Mouse (Mus musculus) spleen, adult 12 weeks (tissue): ENCODE results near the gene Ints5.
"Not testable (repeated sequence)": the region's sequence is repeated elsewhere in the genome, so short reads cannot be mapped to it uniquely, and the experiment has no call there.

ENCODE experiments used
- DNase-seq: peaks from one replicate; pipeline ENCODE4 v3.0.0; 2022; ENCODE audit warnings: low spot score

The Ints5 gene

DNA sequence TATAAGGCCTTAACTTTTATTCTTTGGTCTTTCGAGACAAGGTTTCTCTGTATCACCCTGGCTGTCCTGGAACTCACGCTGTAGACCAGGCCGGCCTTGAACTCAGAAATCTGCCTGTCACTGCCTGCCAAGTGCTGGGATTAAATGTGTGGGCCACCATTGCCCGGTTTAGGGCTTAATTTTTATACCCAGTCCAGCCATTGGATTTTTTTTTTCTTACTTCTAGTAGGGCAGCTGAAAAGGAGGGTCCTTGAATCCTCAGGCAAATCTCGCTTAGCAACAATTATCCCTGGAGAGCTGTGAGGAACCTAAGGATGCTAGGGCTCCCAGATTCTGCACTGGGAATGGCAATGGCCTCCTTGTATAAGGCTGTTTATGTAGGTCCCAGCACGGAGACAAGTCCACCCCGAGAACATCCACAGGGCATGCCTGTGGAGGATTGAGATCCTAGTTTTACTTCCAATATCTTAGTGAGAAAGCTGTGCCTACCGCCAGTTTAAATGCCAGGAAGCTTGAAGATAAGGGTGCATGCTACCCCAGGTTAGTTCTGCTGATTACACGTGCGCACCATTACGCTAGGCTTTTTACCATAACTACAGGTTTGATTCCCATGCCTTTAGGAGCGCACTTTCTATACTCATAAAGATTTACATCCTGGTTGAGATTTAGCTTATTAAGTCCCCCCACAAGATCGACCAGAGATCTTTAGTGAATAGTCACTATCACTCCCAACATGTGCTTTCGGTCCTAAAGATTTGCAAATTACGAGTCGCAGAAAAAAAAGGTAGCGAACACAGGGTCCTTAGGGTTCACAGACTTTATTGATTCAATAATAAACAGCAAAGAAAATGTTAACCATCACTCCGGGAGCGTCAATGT is 5.0 kb upstream of the Ints5 start:
- no peak for DNase-seq

- DNase-seq: peak; percentile 92
Observed at GRCm38 (mm10) chr19:8888511-8889385, 4.1 kb upstream of the Ints5 start, which contains the start of the genes 1810009A15Rik and Gm49416. Gene 1810009A15Rik (plus strand): TSS chr19:8888853. Gene Gm49416 (plus strand): TSS chr19:8888926.

- DNase-seq: no peak
Observed at GRCm38 (mm10) chr19:8895397-8895960, 2.7 kb downstream of the Ints5 start.

DNA sequence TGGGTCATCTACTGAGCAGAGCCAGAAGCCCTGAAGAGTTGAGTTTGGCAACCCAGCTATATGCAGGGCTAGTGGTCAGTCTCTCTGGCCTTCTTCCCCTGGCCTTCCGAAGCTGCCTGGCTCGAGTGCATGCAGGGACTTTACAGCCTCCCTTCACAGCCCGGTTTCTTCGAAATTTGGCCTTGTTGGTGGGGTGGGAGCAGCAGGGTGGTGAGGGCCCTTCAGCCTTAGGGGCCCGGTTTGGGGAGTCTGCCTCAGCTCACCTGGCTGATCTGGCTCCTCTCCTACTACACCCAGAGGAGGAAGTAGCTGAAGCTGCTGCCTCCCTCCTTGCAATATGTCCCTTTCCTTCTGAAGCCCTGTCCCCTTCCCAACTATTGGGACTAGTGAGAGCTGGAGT is 3.4 kb downstream of the Ints5 start:
- DNase-seq: not testable (repeated sequence)

DNA sequence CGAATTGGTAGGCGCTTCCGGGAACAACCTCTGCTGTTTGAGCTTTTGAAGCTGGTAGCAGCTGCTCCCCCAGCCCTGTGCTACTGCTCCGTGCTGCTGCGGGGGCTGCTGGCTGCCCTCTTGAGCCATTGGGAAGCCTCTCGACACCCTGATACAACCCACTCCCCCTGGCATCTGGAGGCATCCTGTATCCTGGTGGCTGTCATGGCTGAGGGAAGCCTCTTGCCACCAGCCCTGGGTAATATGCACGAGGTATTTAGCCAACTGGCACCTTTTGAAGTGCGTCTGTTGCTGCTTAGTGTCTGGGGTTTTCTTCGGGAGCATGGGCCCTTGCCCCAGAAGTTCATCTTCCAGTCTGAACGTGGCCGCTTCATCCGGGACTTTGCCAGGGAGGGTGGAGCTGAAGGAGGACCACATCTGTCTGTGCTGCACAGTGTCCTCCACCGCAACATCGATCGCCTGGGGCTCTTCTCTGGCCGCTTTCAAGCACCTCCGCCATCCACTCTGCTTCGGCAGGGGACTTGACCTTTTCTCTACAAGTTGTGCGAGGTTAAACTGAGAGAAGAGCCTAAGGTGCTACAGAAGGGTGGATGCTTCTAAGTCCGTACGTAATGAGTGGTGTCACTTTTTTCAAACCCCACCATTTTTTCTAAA is 4.5 kb downstream of the Ints5 start:
- not testable (repeated sequence) for DNase-seq

DNA sequence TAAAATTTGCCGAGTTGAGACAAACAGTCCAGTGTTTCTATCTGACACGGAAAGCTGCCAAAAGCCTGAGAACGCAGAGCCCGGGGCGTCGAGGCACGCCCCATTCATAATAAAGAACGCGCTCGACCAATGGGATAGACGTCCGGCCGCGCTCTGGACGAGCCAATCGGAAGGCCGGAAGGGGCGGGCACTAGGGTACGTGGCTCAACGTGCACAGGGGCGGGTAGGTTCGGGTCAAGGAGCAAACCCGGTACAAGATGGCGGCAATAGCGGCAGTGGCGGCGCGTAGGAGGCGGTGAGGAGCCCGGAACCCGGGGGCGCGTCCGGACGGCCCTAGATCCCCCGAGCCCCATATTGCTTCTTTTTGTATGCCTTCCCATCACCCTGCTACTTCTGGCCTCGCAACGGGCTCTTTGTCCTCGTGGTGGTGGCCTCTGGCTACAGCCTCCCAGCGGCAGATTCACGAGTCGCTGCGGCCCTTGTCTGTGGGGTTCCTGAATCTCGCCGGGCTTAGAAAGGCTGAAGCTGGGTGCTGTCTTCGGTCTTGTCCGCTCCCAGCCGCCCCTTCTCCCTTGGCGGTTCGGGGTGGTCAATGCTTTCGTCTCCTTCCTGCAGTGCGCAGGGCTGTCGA is 5.2 kb downstream of the Ints5 start, which contains the start of gene Ganab:
Gene Ganab (plus strand): TSS at position 207 of the 631 bp plus-strand sequence.
- DNase-seq: peak; percentile 91

GRCm38 (mm10) chr19:8898576-8898975 is 5.8 kb downstream of the Ints5 start:
- DNase-seq: no peak

DNA sequence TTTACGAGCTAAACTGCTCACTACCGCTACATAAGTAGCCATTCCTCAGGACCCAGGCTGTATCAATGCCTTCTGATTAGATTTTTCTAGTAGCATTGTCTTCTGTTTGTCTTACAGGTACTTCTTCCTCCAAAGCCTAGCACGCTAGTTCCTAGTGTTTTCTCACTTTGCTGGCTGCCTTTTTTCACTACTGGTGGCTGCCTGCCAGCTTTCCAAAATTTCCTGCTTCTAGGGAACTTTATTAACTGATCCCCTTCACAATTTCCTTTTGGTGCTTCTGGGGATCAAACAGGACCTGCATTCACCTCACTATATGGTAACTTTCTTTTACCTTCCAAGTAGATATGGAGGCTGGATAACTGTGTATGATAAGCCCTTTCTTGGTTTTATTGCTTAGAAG is 6.3 kb downstream of the Ints5 start:
- DNase-seq: no peak

DNA sequence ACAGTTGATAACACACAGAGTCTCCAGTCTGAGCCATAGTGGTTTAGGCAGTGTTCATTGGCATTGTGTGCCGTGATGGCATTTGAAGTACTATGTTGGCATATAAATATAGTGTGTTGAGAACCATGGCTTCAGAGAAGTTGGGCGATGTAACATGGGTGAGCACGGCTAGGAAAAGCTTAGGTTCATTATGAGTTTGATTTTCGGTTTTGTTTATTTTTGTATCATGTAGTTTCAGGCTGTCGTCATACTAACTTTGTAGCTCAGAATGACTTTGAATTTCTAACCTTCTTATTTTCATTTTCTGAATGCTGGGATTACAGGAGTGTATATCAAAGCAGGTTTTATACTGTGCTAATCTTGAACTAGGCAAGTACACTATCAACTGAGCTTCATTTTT is 10.6 kb downstream of the Ints5 start:
- no peak for DNase-seq

DNA sequence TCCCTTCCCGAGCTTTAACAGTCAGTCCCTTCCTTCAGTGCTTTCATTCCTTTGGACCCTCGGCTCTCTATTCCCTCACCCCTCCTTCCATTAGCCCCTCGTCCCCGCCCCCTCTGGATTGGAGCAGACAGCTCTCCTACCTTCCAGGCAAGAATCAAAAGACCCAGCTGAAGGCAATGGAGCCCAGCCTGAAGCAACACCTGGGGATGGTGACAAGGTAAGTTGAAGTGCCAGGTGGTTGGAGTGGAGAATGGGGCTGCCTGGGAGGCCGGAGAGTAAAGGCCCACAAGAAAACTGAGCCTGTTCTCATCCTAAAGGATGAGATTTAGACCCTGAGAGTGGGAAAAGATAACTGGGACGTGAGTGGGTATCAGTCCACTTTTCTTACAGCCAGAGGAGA is 15.7 kb downstream of the Ints5 start:
- no peak for DNase-seq

- no peak for DNase-seq
Observed at GRCm38 (mm10) chr19:8911810-8912209, 19.0 kb downstream of the Ints5 start.

- no peak for DNase-seq
Observed at GRCm38 (mm10) chr19:8914212-8914611, 21.4 kb downstream of the Ints5 start.

DNA sequence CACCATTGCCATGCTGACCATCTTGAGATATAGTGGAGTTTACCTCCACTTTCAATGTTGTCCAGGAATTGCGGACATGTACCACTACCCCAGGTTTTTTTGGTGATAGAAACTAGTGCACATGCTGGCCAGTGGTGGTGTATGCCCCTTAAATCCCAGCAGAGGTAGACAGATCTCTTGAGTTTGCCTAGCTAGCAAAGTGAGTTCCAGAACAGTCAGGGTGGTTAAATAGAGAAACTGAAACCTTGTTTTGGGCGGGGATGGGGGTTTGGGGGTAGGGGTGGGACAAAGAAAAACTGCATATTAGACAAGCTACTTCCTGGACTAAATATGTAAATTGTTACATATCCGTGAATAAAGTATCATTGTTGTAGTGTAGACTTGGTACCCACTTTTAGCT is 26.2 kb downstream of the Ints5 start:
- DNase-seq: no peak

GRCm38 (mm10) chr19:8919684-8920072 is 26.9 kb downstream of the Ints5 start:
- DNase-seq: no peak

DNA sequence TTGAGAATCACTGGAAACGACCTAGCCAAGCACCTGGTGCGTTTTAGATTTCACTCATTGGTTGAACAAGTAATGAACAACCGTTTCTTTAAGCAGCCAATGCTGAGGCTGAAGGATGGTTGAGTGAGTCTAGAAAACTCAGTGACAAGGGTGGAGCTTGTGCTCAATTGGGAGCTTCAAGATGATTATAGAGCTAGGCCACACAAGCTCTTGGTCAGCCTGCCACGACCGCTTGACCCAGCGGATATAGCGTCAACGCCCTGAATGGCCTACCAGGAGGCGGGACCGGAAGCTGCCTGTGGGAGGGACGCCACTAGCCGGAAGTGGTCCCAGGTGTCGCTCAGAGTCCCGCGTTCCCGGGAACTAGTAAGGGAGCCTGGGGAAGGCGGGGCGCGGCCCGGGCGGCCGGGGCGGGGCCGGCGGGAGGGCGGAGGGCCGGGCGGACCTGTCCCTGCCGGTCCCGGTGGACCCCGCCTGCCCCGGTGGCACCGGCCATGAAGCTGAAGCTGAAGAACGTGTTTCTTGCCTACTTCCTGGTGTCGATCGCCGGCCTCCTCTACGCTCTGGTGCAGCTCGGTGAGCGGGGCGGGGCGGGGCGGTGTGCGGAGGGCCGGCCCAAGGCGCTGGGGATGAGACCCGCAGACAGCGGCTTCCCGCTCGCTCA is 27.4 kb downstream of the Ints5 start, which contains the start of gene B3gat3:
Gene B3gat3 (plus strand): TSS at position 302 of the 664 bp plus-strand sequence.
- DNase-seq: peak; percentile 85

DNA sequence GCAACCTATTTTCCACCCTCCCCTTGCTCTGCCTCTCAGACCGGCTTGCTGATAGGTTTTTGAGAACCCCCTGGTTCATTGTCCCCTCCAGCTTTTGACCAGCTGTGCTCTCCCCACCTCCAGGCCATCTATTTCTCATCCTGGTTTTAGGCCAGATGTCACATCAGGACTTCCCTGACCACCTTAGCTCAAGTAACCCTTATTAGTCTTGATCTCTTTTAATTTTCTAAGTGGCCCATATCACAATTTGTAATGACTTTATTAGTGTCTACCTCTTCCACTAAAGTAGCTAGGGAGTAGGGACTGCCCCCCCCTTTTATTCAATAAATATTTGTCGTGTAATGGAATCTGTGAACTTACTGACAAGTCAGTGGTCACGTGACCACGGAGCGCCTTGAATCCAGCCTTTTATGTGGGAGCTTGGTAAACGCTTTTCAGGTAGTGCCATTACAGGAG is 28.1 kb downstream of the Ints5 start:
- DNase-seq: no peak

DNA sequence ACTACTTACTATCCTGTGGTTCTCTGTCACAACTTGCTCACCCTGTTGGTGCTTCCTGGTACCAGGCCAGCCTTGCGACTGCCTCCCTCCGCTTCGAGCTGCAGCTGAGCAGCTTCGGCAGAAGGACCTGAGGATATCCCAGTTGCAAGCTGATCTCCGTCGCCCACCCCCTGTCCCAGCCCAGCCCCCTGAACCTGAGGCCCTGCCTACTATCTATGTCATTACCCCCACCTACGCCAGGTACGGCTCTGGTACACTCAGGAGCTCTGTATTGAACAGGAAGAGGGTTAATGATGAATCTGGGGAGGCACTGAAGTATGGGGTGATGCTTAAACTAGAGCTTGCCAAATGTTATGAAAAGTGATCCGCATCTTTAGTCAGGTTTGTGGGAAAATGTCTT is 28.9 kb downstream of the Ints5 start:
- DNase-seq: no peak

DNA sequence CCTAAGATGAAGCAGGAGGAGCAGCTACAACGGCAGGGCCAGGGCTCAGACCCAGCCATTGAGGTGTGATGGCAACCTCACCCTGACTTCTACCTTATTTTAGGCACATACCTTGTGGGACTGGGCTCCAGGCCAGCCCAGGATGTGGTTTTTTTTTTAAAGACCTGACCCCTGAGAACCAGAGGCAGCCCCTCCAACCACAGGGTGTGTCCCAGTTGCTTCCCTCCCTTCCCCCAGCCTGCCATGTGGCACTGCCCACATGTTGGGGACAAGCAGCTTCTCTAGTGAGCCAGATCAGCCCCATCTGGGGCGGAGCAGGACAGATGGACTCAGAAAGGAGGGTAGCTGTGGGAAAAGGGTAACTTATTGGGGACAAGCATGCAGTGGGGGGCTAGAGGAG is 34.0 kb downstream of the Ints5 start:
- no peak for DNase-seq

GRCm38 (mm10) chr19:8927891-8928525 is 35.2 kb downstream of the Ints5 start:
- no peak for DNase-seq

- no peak for DNase-seq
Observed at GRCm38 (mm10) chr19:8928689-8929223, 36.0 kb downstream of the Ints5 start.
